Mouse (Mus musculus): Measurements from ENCODE around the gene Rhoc. TPM values are rescaled to one million over a fixed set of nuclear protein-coding genes. Genes with fewer than 3 reads are reported as not detected.
"Not testable (repeated sequence)": the region's sequence is repeated elsewhere in the genome, so short reads cannot be mapped to it uniquely, and the experiment has no call there.

The Rhoc gene
- polyA plus RNA-seq, 1 experiment from 2014 or later: 163 TPM

DNA sequence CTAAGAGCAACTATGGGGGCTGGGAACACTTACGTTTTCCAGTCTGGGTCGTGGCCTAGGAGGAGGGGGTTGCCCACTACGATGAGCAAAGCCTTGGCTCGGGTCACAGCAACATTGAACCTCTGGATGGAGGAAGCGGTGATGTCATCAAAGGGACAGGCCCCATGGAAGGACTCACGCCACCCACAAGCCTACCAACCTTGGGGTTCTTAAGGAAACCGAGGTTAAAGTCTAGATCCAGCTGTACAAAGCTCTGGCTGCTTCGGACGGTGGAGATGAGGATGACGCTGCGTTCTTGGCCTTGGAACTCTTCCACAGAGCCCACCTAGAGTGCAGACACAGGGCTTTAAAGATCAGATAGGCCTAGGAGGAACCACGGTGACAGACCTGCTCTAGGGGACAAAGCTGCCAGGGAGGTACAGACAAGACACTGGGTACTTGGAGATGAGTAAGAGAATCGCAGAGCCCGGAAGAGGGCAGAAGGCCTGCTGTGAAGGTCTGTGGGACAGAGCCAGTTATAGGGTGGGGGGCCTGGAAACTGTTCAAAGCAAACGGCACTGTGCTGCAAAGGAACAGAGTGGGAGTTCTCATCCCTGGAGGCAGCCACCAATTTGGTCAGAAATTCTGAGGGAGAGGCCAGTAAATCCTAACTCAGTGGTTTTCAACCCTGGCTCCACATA lies 7.6 kb downstream of the Rhoc start:
- Histone ChIP-seq H3K9ac (no peak overlapping the region), H3K36me3 (peaks cover 68% of the 10 kb centered on the region), H3K4me2 (replicated peaks) (no peak overlapping the region), H3K4me3 (replicated peaks) (no peak overlapping the region), H3K4me1 (peaks cover 56% of the 10 kb centered on the region), H3K27ac (replicated peaks) (peak overlapping the region; percentile 71), H3K27me3 (no peaks in the 10 kb centered on the region), H3K9me3 (replicated peaks) (no peaks in the 10 kb centered on the region)
- ATAC-seq (ENCODE audit: insufficient number of reproducible peaks, low FRiP score, low TSS enrichment, low read depth): no peak
- WGBS: 62% methylated on average over 15 of the region's 15 CpGs

- Histone ChIP-seq H3K27me3 (no peaks in the 10 kb centered on the region), H3K4me1 (peaks cover 48% of the 10 kb centered on the region), H3K4me3 (replicated peaks) (no peak overlapping the region), H3K9ac (no peak overlapping the region), H3K27ac (replicated peaks) (0 out of 2 replicates have a peak overlapping the region, but pooled peaks have one; percentile 71), H3K4me2 (replicated peaks) (no peak overlapping the region), H3K36me3 (peaks cover 75% of the 10 kb centered on the region), H3K9me3 (replicated peaks) (no peaks in the 10 kb centered on the region)
- WGBS: 70% methylated on average over 15 of the region's 15 CpGs
- no peak for ATAC-seq (ENCODE audit: insufficient number of reproducible peaks, low FRiP score, low TSS enrichment, low read depth)
These were observed 8.4 kb downstream of the Rhoc start for GRCm38 (mm10) chr3:104796430-104797082.

GRCm38 (mm10) chr3:104800681-104801080 lies 12.5 kb downstream of the Rhoc start:
- Histone ChIP-seq H3K27ac (replicated peaks) (no peak overlapping the region), H3K4me1 (peaks cover 7% of the 10 kb centered on the region), H3K27me3 (no peaks in the 10 kb centered on the region), H3K4me3 (replicated peaks) (no peak overlapping the region), H3K9me3 (replicated peaks) (no peaks in the 10 kb centered on the region), H3K9ac (no peak overlapping the region), H3K4me2 (replicated peaks) (no peak overlapping the region), H3K36me3 (peaks cover 76% of the 10 kb centered on the region)
- WGBS: 93% methylated on average over 11 of the region's 11 CpGs
- no peak for ATAC-seq (ENCODE audit: insufficient number of reproducible peaks, low FRiP score, low TSS enrichment, low read depth)

DNA sequence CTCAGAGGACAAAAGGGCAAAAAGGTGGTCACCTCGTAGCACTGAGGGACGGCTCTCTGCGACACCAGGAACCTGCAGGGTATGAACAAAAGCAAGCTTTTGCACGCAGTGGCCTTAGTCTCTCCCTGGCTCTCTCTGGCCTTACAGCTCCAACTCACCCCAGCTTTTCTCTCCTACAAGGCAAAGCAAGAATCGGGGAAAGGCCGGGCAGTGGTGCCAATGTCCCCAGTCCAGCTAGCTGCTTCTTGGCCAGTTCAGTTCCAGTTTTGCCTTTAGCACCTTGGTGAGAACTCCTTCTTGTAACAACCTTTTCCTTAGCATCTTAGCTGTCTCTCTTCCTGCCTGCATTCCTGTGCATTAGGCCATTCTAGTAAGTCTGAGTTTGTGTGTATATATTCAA lies 13.3 kb downstream of the Rhoc start:
- Histone ChIP-seq H3K9ac (no peak overlapping the region), H3K36me3 (peaks cover 69% of the 10 kb centered on the region), H3K4me3 (replicated peaks) (no peak overlapping the region), H3K4me1 (no peaks in the 10 kb centered on the region; the same call in 1 of the 2 replicates), H3K27ac (replicated peaks) (no peak overlapping the region), H3K27me3 (no peaks in the 10 kb centered on the region), H3K9me3 (replicated peaks) (no peaks in the 10 kb centered on the region), H3K4me2 (replicated peaks) (no peak overlapping the region)
- WGBS: 91% methylated on average over 6 of the region's 6 CpGs
- ATAC-seq (ENCODE audit: insufficient number of reproducible peaks, low FRiP score, low TSS enrichment, low read depth): no peak

- Histone ChIP-seq H3K27me3 (no peaks in the 10 kb centered on the region), H3K9me3 (replicated peaks) (no peaks in the 10 kb centered on the region), H3K9ac (no peak overlapping the region), H3K4me2 (replicated peaks) (no peak overlapping the region), H3K4me3 (replicated peaks) (no peak overlapping the region), H3K27ac (replicated peaks) (no peak overlapping the region), H3K36me3 (peaks cover 49% of the 10 kb centered on the region), H3K4me1 (no peaks in the 10 kb centered on the region)
- no peak for ATAC-seq (ENCODE audit: insufficient number of reproducible peaks, low FRiP score, low TSS enrichment, low read depth)
- 87% methylated on average over 10 of the region's 10 CpGs for WGBS
These were observed 16.1 kb downstream of the Rhoc start for GRCm38 (mm10) chr3:104804312-104804711.

- no peak; the same call in 1 of the 2 replicates for ATAC-seq (ENCODE audit: insufficient number of reproducible peaks, low FRiP score, low TSS enrichment, low read depth)
- Histone ChIP-seq H3K27me3 (no peaks in the 10 kb centered on the region), H3K27ac (replicated peaks) (no peak overlapping the region), H3K4me2 (replicated peaks) (no peak overlapping the region), H3K9me3 (replicated peaks) (no peaks in the 10 kb centered on the region), H3K9ac (no peak overlapping the region), H3K36me3 (peaks cover 37% of the 10 kb centered on the region), H3K4me1 (no peaks in the 10 kb centered on the region), H3K4me3 (replicated peaks) (no peak overlapping the region)
- 75% methylated on average over 9 of the region's 9 CpGs for WGBS
These were observed 17.4 kb downstream of the Rhoc start for GRCm38 (mm10) chr3:104805539-104805938.

DNA sequence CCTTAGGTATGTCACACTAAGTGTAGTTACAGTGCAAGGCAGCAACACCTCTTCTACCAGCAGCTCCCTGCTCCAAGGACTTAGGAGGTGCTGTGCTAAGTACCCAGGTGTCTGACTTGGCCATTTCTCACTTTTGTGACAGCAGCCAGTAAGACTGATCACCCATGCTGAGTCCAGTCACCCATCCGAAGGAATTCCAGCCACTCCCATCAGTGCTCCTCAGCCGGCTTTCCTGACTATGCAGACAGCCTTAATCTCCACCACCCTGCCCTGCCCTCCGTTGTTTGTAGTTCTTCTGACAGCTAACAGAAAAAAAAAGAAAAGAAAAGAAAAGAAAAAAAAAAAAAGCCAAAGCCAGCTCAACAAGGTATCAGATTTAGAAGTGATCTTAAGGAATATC lies 23.6 kb downstream of the Rhoc start:
- Histone ChIP-seq H3K4me2 (replicated peaks) (no peak overlapping the region), H3K36me3 (no peaks in the 10 kb centered on the region), H3K27me3 (no peaks in the 10 kb centered on the region), H3K4me1 (peaks cover 3% of the 10 kb centered on the region), H3K27ac (replicated peaks) (no peak overlapping the region), H3K9ac (no peak overlapping the region), H3K9me3 (replicated peaks) (no peaks in the 10 kb centered on the region), H3K4me3 (replicated peaks) (no peak overlapping the region)
- no peak for ATAC-seq (ENCODE audit: insufficient number of reproducible peaks, low FRiP score, low TSS enrichment, low read depth)
- WGBS: 28% methylated on average over 3 of the region's 3 CpGs

DNA sequence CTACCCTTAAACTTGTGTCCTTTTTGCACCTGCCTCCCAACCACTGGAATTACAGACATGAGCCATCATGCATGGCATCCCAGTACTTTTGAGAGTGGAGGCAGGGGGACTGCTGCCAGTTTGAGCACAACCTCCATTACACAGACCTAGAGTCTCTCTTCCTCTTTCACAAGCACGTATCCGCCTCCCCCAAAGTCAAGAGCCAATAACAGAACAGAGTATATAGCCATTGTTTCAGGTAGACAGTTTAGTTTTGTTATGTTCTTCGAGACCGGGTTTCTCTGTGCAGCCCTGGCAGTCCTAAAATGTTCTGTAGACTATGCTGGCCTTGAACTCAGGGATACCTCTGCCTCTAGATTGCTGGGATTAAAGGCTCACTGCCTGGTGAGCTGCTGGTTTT lies 24.1 kb downstream of the Rhoc start:
- Histone ChIP-seq H3K4me2 (replicated peaks) (no peak overlapping the region), H3K36me3 (no peaks in the 10 kb centered on the region), H3K9ac (no peak overlapping the region), H3K4me1 (peaks cover 8% of the 10 kb centered on the region), H3K4me3 (replicated peaks) (no peak overlapping the region), H3K27ac (replicated peaks) (no peak overlapping the region), H3K9me3 (replicated peaks) (no peaks in the 10 kb centered on the region), H3K27me3 (no peaks in the 10 kb centered on the region)
- ATAC-seq (ENCODE audit: insufficient number of reproducible peaks, low FRiP score, low TSS enrichment, low read depth): no peak
- 83% methylated on average over 4 of the region's 4 CpGs for WGBS

GRCm38 (mm10) chr3:104813227-104813626 lies 25.1 kb downstream of the Rhoc start:
- H3K9ac ChIP-seq; H3K27me3 ChIP-seq; H3K27ac ChIP-seq (replicated peaks); H3K4me3 ChIP-seq (replicated peaks); H3K4me2 ChIP-seq (replicated peaks); H3K36me3 ChIP-seq; H3K9me3 ChIP-seq (replicated peaks); ATAC-seq (ENCODE audit: insufficient number of reproducible peaks, low FRiP score, low TSS enrichment, low read depth): not testable (repeated sequence)
- H3K4me1 ChIP-seq: peaks cover 11% of the 10 kb centered on the region
- WGBS: 92% methylated on average over 7 of the region's 7 CpGs

- Histone ChIP-seq H3K4me2 (replicated peaks) (no peak overlapping the region), H3K4me1 (peaks cover 21% of the 10 kb centered on the region), H3K9me3 (replicated peaks) (no peaks in the 10 kb centered on the region), H3K4me3 (replicated peaks) (no peak overlapping the region), H3K36me3 (no peaks in the 10 kb centered on the region), H3K27ac (replicated peaks) (no peak overlapping the region), H3K27me3 (no peaks in the 10 kb centered on the region), H3K9ac (no peak overlapping the region)
- WGBS: 97% methylated on average over 1 of the region's 1 CpGs
- ATAC-seq (ENCODE audit: insufficient number of reproducible peaks, low FRiP score, low TSS enrichment, low read depth): no peak
These were observed 26.6 kb downstream of the Rhoc start for GRCm38 (mm10) chr3:104814746-104815145.

- no peaks in the 10 kb centered on the region for H3K27me3 ChIP-seq
- H3K9me3 ChIP-seq (replicated peaks): no peaks in the 10 kb centered on the region
- no peak overlapping the region for H3K4me2 ChIP-seq (replicated peaks)
- H3K4me3 ChIP-seq (replicated peaks): no peak overlapping the region
- H3K36me3 ChIP-seq: 0 out of 2 replicates have a peak, but pooled peaks cover under 1% of the 10 kb centered on the region
- H3K4me1 ChIP-seq: peaks cover 21% of the 10 kb centered on the region
- ATAC-seq (ENCODE audit: insufficient number of reproducible peaks, low FRiP score, low TSS enrichment, low read depth): no peak
- no peak overlapping the region for H3K9ac ChIP-seq
- WGBS: 84% methylated on average over 2 of the region's 2 CpGs
- H3K27ac ChIP-seq (replicated peaks): no peak overlapping the region
These were observed 27.2 kb downstream of the Rhoc start for GRCm38 (mm10) chr3:104815346-104815745.

DNA sequence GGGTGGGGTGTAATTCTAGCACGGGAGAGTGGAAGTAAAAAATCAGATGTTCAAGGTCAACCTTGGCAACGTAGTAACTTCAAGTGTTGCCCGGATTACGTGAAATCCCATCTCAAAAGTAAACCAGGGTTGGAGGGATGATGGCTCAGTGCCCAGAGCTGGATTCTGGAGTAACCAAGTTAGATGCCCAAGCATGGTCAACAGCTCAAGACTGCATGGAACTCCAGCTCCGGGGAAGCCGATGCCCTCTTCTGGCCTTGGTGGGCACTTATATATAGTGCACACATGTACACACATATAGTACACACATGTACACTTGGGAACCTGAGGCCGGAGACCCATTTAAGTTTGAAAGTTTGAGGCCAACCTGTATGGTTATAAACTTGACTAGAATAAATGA lies 28.0 kb downstream of the Rhoc start:
- Histone ChIP-seq H3K27me3 (no peaks in the 10 kb centered on the region), H3K4me1 (peaks cover 21% of the 10 kb centered on the region), H3K9me3 (replicated peaks) (no peaks in the 10 kb centered on the region), H3K27ac (replicated peaks) (no peak overlapping the region), H3K9ac (no peak overlapping the region), H3K4me3 (replicated peaks) (no peak overlapping the region), H3K36me3 (peaks cover 4% of the 10 kb centered on the region; the same call in 1 of the 2 replicates), H3K4me2 (replicated peaks) (no peak overlapping the region)
- WGBS: 94% methylated on average over 7 of the region's 7 CpGs
- no peak for ATAC-seq (ENCODE audit: insufficient number of reproducible peaks, low FRiP score, low TSS enrichment, low read depth)
